Mouse (Mus musculus): ENCODE data around the gene Cerkl. TPM values are rescaled to one million over a fixed set of nuclear protein-coding genes. Genes with fewer than 3 reads are reported as not detected.
A peak's percentile ranks its signal among the peaks of the same experiment; 100 is the strongest.

The Cerkl gene
- polyA plus RNA-seq, 1 experiment from 2014 or later: 1.1 TPM

DNA sequence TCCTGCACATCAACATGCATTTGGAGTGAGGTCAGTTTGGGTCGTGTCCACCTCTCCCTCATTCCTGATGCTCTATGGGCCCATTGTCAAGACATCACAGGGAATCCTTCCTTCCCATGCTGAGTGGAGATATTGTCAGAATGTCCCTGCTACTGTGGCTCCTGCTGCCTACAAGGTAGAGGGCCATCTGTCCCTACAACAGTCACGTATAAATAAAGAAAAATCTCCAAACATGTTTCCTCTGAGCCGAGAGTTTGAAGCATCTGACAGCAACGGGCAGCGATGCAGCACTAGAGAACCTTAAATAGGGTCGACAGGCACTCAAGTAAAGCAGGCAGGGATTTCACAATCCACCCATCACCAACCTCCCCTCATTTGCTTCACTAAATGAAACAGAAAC lies 13.7 kb downstream of the Cerkl start:
- ATAC-seq (ENCODE audit: insufficient number of reproducible peaks, insufficient read depth, low FRiP score, low TSS enrichment, low read depth): no peak
- H3K36me3 ChIP-seq: no peaks in the 10 kb centered on the region
- H3K27ac ChIP-seq: no peak overlapping the region
- H3K4me1 ChIP-seq (replicated peaks): no peaks in the 10 kb centered on the region
- no peak overlapping the region for H3K9ac ChIP-seq (replicated peaks)
- no peak overlapping the region for H3K4me2 ChIP-seq
- WGBS: 80% methylated on average over 6 of the region's 6 CpGs
- H3K27me3 ChIP-seq: no peaks in the 10 kb centered on the region
- no peak overlapping the region for H3K4me3 ChIP-seq (replicated peaks)
- H3K9me3 ChIP-seq: no peaks in the 10 kb centered on the region

DNA sequence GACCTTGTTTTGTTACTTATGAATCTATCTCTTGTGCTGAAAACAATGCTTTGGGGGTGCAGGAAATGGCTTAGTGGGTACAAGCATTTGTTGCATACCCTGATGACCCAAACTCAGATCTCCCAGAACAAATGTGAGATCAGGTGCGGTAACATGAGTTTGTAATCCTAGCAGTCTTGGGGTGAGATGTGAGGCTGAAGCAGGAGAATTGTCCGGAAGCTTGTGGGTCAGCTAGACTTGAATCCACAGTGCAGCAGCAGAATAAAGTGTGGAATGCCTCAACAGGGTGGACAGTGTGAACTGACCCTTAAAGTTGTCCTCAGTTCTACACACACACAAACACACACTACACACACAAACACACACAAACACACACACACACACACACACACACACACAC lies 14.4 kb downstream of the Cerkl start:
- Histone ChIP-seq H3K4me1 (replicated peaks) (no peaks in the 10 kb centered on the region), H3K36me3 (no peaks in the 10 kb centered on the region), H3K27me3 (no peaks in the 10 kb centered on the region), H3K27ac (no peak overlapping the region), H3K4me3 (replicated peaks) (no peak overlapping the region), H3K9ac (replicated peaks) (no peak overlapping the region), H3K9me3 (no peaks in the 10 kb centered on the region), H3K4me2 (no peak overlapping the region)
- 95% methylated on average over 2 of the region's 2 CpGs for WGBS
- no peak for ATAC-seq (ENCODE audit: insufficient number of reproducible peaks, insufficient read depth, low FRiP score, low TSS enrichment, low read depth)

DNA sequence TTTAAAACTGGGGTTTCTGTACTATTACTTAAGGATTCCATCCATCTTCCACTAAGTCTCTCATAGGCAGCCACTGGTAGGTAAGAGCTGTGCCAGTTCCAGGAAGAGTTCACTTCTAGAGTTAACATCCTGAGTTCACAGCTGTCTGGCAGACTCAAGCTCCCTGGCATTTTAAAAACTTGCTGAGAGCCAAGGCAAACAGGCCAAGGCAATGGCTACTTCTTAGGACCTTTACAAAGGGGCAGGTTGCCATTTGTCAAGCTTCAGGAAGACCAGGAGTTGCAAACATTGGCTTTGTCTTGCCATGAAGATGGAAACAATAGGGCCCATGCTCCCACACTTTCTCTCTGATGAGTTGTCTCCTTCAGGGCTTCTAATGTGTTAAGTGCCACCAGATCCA lies 26.5 kb downstream of the Cerkl start:
- Histone ChIP-seq H3K27me3 (peaks cover 14% of the 10 kb centered on the region), H3K9me3 (peaks cover 4% of the 10 kb centered on the region; the same call in 1 of the 2 replicates), H3K4me1 (replicated peaks) (peaks cover 21% of the 10 kb centered on the region), H3K4me3 (replicated peaks) (no peak overlapping the region), H3K36me3 (no peaks in the 10 kb centered on the region), H3K9ac (replicated peaks) (no peak overlapping the region), H3K27ac (no peak overlapping the region), H3K4me2 (no peak overlapping the region)
- no peak for ATAC-seq (ENCODE audit: insufficient number of reproducible peaks, insufficient read depth, low FRiP score, low TSS enrichment, low read depth)

DNA sequence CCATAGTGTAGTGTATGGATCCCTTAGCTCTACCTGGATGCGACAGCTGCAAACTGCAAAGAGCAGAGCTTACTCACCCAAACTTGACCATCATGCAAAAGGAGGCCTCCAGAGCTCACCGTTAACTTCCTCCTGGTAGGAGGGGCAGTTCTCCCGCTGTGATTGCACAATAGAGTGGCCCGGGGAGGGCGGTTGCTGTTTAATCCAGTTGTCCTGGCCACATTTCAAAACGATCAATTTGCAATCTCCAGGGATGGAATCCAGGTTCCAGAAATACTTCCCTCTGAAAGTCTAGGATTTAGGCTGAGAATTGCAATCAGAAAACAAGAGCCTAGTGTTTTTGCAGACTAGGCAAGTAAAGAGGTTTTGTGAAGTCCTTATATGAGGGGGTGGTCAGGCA lies 26.9 kb downstream of the Cerkl start:
- H3K4me3 ChIP-seq (replicated peaks): no peak overlapping the region
- H3K9me3 ChIP-seq: peaks cover 4% of the 10 kb centered on the region; the same call in 1 of the 2 replicates
- no peak overlapping the region for H3K27ac ChIP-seq
- H3K9ac ChIP-seq (replicated peaks): no peak overlapping the region
- H3K4me2 ChIP-seq: 0 out of 2 replicates have a peak overlapping the region, but pooled peaks have one; percentile 94
- WGBS: 9% methylated on average over 6 of the region's 6 CpGs
- H3K27me3 ChIP-seq: peaks cover 14% of the 10 kb centered on the region
- no peak for ATAC-seq (ENCODE audit: insufficient number of reproducible peaks, insufficient read depth, low FRiP score, low TSS enrichment, low read depth)
- H3K36me3 ChIP-seq: no peaks in the 10 kb centered on the region
- peaks cover 21% of the 10 kb centered on the region for H3K4me1 ChIP-seq (replicated peaks)

DNA sequence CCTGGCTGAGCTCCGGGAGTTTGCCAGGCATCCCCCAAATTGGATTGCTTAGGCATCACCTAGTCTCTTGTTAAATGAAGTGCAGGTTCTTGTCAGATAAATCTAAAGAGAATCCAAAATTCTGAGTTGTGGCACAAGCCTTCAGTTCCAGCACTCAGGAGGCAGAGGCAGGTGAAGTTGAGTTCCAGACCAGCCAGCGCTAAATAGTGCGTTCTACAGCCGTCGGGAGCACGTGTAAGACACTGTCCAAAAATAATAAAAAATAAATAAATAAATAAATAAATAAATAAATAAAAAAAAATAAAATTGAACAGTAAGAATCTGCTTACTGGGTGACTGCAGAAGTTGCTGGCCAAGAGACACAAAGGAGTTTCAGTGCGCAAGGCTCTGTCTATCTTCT lies 27.5 kb downstream of the Cerkl start:
- Histone ChIP-seq H3K9ac (replicated peaks) (peak overlapping the region; percentile 56; the same call in 1 of the 2 replicates), H3K4me3 (replicated peaks) (peak overlapping the region; percentile 51), H3K4me1 (replicated peaks) (peaks cover 21% of the 10 kb centered on the region), H3K36me3 (no peaks in the 10 kb centered on the region), H3K4me2 (peak overlapping the region; percentile 94), H3K27ac (no peak overlapping the region), H3K9me3 (peaks cover 4% of the 10 kb centered on the region; the same call in 1 of the 2 replicates), H3K27me3 (peaks cover 14% of the 10 kb centered on the region)
- 15% methylated on average over 7 of the region's 7 CpGs for WGBS
- no peak for ATAC-seq (ENCODE audit: insufficient number of reproducible peaks, insufficient read depth, low FRiP score, low TSS enrichment, low read depth)

DNA sequence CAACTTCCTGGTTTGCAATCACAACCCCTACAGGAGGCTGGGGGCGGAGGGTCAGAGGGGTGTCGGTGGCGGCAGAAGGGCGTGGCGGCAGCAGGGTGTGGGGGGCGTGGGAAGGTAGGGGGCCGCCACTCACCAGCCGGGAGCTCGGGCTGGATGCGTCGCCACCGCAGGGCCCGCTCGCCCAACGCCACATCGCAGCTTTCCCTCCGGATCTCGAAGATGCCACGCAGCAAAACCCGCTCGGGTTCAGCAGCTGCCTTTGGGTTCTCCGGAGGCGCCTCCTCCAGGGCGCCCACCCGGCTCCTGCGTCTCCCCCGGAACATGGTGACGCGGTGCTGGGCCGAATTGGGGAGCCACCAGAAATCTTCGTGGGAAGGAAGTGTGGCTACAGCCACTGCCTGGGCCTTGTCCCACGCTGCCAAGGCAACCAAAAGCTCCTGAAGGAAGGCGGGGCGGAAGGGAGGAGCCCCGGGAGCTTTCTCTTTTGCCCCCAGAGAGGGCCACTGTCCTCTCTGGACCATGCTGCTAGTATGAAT lies 27.9 kb downstream of the Cerkl start:
- H3K9me3 ChIP-seq: peaks cover 4% of the 10 kb centered on the region; the same call in 1 of the 2 replicates
- H3K4me1 ChIP-seq (replicated peaks): peaks cover 21% of the 10 kb centered on the region
- 0% methylated on average over 35 of the region's 35 CpGs for WGBS
- H3K9ac ChIP-seq (replicated peaks): peak overlapping the region; percentile 56
- no peak overlapping the region for H3K27ac ChIP-seq
- no peaks in the 10 kb centered on the region for H3K36me3 ChIP-seq
- H3K27me3 ChIP-seq: peaks cover 14% of the 10 kb centered on the region
- ATAC-seq (ENCODE audit: insufficient number of reproducible peaks, insufficient read depth, low FRiP score, low TSS enrichment, low read depth): no peak
- peak overlapping the region; percentile 94 for H3K4me2 ChIP-seq
- peak overlapping the region; percentile 51 for H3K4me3 ChIP-seq (replicated peaks)

DNA sequence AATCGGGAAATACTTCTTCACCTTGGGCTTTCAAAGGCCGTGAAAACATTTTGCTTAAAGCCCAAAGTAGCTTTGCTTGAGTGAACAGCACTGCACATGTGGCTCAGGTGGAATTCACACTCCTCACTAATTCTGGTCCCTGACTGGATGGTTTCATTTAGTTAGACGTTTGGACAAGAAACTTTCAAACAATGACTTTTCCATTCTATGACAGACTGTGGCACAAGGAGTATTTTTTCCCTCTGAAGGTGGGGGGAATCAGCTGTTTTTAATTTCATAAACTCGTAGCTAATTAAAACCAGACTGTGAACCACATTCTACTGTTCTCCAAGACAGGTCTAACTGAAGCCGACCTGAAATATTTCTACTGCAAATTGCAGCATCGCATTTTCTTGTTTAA lies 28.6 kb downstream of the Cerkl start:
- Histone ChIP-seq H3K27ac (no peak overlapping the region), H3K9ac (replicated peaks) (no peak overlapping the region), H3K27me3 (peaks cover 14% of the 10 kb centered on the region), H3K4me1 (replicated peaks) (peaks cover 21% of the 10 kb centered on the region), H3K4me2 (peak overlapping the region; percentile 94), H3K9me3 (peaks cover 4% of the 10 kb centered on the region; the same call in 1 of the 2 replicates), H3K36me3 (no peaks in the 10 kb centered on the region), H3K4me3 (replicated peaks) (peak overlapping the region; percentile 51; the same call in 1 of the 2 replicates)
- peak; percentile 71; the same call in 1 of the 2 replicates for ATAC-seq (ENCODE audit: insufficient number of reproducible peaks, insufficient read depth, low FRiP score, low TSS enrichment, low read depth)
- 9% methylated on average over 6 of the region's 6 CpGs for WGBS

DNA sequence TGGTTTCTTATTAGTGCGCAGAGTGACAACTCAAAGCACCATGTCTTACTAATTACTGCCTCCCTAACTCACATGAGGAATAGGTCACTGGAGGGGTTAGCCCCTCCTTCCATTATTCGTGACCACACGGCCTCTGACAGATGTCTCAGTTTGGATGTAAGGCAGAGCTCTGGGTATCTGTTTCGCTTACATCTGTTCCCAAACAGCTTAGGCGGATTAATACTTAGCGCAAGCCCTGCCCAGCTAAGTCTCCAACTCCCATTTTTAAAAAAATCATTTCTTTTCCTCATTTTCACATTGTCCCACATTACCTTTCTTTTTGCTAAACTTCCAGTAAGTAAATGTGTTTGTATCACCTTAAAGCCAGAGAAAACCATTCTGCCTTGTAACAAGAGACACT lies 34.9 kb downstream of the Cerkl start:
- 35% methylated on average over 6 of the region's 6 CpGs for WGBS
- H3K9me3 ChIP-seq: no peaks in the 10 kb centered on the region
- no peak overlapping the region for H3K9ac ChIP-seq (replicated peaks)
- H3K4me2 ChIP-seq: no peak overlapping the region
- H3K27me3 ChIP-seq: no peaks in the 10 kb centered on the region
- H3K36me3 ChIP-seq: no peaks in the 10 kb centered on the region
- no peak overlapping the region for H3K27ac ChIP-seq
- no peak overlapping the region for H3K4me3 ChIP-seq (replicated peaks)
- H3K4me1 ChIP-seq (replicated peaks): no peaks in the 10 kb centered on the region
- ATAC-seq (ENCODE audit: insufficient number of reproducible peaks, insufficient read depth, low FRiP score, low TSS enrichment, low read depth): no peak

DNA sequence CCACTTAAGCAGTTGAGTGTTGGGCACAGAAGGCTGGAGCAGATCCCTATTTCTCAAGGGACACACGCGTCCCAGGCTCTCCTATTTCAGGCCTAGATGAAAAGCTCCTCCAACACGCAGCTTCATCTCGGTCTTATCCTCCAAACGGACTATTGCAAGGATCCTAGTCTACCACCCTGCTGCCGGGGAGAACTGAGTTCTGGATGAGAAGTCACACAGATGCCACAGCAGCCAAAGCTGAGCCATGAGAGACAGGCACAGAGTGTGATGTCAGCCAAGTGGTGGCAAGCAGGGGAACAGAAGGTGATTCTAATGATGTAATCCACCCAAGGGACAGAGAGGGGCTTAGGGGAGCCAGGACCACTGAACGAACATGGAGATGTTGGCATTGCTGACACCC lies 42.1 kb downstream of the Cerkl start:
- no peak for ATAC-seq (ENCODE audit: insufficient number of reproducible peaks, insufficient read depth, low FRiP score, low TSS enrichment, low read depth)
- H3K4me3 ChIP-seq (replicated peaks): no peak overlapping the region
- H3K36me3 ChIP-seq: no peaks in the 10 kb centered on the region
- 81% methylated on average over 7 of the region's 7 CpGs for WGBS
- H3K4me2 ChIP-seq: no peak overlapping the region
- no peak overlapping the region for H3K9ac ChIP-seq (replicated peaks)
- no peaks in the 10 kb centered on the region for H3K9me3 ChIP-seq
- H3K4me1 ChIP-seq (replicated peaks): no peaks in the 10 kb centered on the region
- H3K27ac ChIP-seq: no peak overlapping the region
- H3K27me3 ChIP-seq: no peaks in the 10 kb centered on the region

DNA sequence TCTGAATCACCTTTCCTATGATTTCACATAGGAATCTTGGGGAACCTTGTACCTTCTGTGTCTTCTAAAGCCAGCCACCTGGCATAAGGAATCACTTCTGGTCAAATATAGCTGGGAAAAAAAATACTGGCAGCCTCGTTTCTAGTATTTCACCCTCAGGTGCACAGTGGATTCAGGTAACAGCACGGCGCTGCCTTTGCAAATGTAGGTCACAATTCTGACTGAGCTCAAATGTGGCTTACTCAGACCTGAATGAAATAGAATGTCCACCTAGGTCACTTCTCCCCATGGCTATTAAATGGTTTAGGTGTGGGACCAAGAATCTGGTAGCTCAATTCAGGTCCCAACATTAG lies 45.7 kb downstream of the Cerkl start:
- Histone ChIP-seq H3K27me3 (no peaks in the 10 kb centered on the region), H3K36me3 (no peaks in the 10 kb centered on the region), H3K9me3 (no peaks in the 10 kb centered on the region), H3K27ac (no peak overlapping the region), H3K4me2 (no peak overlapping the region), H3K9ac (replicated peaks) (no peak overlapping the region), H3K4me3 (replicated peaks) (no peak overlapping the region), H3K4me1 (replicated peaks) (no peaks in the 10 kb centered on the region)
- ATAC-seq (ENCODE audit: insufficient number of reproducible peaks, insufficient read depth, low FRiP score, low TSS enrichment, low read depth): no peak
- WGBS: 78% methylated on average over 3 of the region's 3 CpGs

DNA sequence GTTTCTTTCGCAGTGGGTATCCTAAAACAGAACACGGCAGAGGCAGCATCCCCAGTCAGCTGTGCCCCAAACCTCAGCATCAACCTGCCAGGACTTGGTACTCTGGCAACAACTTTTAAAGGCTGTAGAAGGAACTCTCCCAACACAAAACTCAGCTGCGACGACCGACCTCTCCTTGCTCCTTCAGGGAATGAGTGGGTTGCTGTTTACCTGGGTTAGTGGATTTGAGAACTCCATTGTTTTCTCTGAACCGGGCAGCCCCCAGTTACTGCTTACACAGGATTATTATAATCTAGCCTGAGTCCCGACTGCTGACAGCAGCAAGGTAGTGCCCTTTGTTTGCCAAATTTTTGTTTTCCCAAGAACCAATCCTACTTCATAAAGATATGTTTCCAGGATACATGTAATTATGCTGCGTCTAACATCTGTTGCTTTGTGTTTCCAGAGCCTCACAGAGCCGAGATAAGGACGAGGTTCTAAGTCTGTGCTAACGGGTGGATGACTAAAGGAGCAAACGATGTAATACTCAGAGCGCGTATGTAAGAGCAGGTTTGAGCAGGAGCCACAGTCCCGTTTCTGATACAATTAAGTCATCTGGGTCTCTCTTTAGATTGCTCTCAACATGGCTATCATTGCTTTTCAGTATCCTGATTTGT lies 46.2 kb downstream of the Cerkl start:
- no peak overlapping the region for H3K9ac ChIP-seq (replicated peaks)
- ATAC-seq (ENCODE audit: insufficient number of reproducible peaks, insufficient read depth, low FRiP score, low TSS enrichment, low read depth): no peak
- 66% methylated on average over 15 of the region's 15 CpGs for WGBS

More for the DNA sequence above, 46.2 kb downstream of the Cerkl start:
- no peak overlapping the region for H3K4me3 ChIP-seq (replicated peaks)
- no peaks in the 10 kb centered on the region for H3K4me1 ChIP-seq (replicated peaks)
- H3K36me3 ChIP-seq: no peaks in the 10 kb centered on the region
- no peaks in the 10 kb centered on the region for H3K27me3 ChIP-seq
- H3K27ac ChIP-seq: no peak overlapping the region
- no peaks in the 10 kb centered on the region for H3K9me3 ChIP-seq
- no peak overlapping the region for H3K4me2 ChIP-seq
